Mouse (Mus musculus): ENCODE results near the gene Zfp385b.

Zfp385b gene

GRCm38 (mm10) chr2:77382766-77383165 is 436.7 kb downstream of the Zfp385b start:
- DNase-seq (ENCODE audit: low spot score in 2 of 2): no peak

- no peak for DNase-seq (ENCODE audit: low spot score in 2 of 2)
These were observed 439.5 kb downstream of the Zfp385b start for GRCm38 (mm10) chr2:77379907-77380306.

- no peak for DNase-seq (ENCODE audit: low spot score in 2 of 2)
These were observed 440.1 kb downstream of the Zfp385b start for GRCm38 (mm10) chr2:77379332-77379731.

- DNase-seq (ENCODE audit: low spot score in 2 of 2): no peak
These were observed 442.6 kb downstream of the Zfp385b start for GRCm38 (mm10) chr2:77376823-77377222.

- DNase-seq (ENCODE audit: low spot score in 2 of 2): no peak
These were observed 444.3 kb downstream of the Zfp385b start for GRCm38 (mm10) chr2:77375155-77375554.

GRCm38 (mm10) chr2:77369174-77369573 is 450.3 kb downstream of the Zfp385b start:
- DNase-seq (ENCODE audit: low spot score in 2 of 2): no peak
